Mouse (Mus musculus): ENCODE measurements around the gene Gm8897. TPM values are rescaled to one million over a fixed set of nuclear protein-coding genes. Genes with fewer than 3 reads are reported as not detected.
"Not testable (repeated sequence)": the region's sequence is repeated elsewhere in the genome, so short reads cannot be mapped to it uniquely, and the experiment has no call there.

Gene Gm8897
- polyA plus RNA-seq (2016; fragmentation: Nextera tagmentation; extraction: Ambion mirVana): not detected in 2 replicates

- H3K4me2 ChIP-seq; H3K27ac ChIP-seq; H3K27me3 ChIP-seq; H3K4me3 ChIP-seq (replicated peaks); H3K9me3 ChIP-seq; ATAC-seq (ENCODE audit: insufficient number of reproducible peaks, insufficient read depth, low FRiP score, low TSS enrichment, low read depth); H3K9ac ChIP-seq (replicated peaks); H3K36me3 ChIP-seq; H3K4me1 ChIP-seq (replicated peaks): not testable (repeated sequence)
- WGBS: 71% methylated on average over 2 of the region's 2 CpGs
Measured at GRCm38 (mm10) chr5:11416118-11416517, at the start of gene Gm8897. Gene Gm8897, plus strand, starts transcription at chr5:11416418.

GRCm38 (mm10) chr5:11416691-11417090, 473 bp downstream of the Gm8897 start:
- not testable (repeated sequence) for ATAC-seq (ENCODE audit: insufficient number of reproducible peaks, insufficient read depth, low FRiP score, low TSS enrichment, low read depth)

More at GRCm38 (mm10) chr5:11416691-11417090, 473 bp downstream of the Gm8897 start:
- not testable (repeated sequence) for H3K4me3 ChIP-seq (replicated peaks); H3K4me1 ChIP-seq (replicated peaks); H3K9ac ChIP-seq (replicated peaks); H3K27me3 ChIP-seq; H3K9me3 ChIP-seq; H3K36me3 ChIP-seq; H3K27ac ChIP-seq; H3K4me2 ChIP-seq
- 71% methylated on average over 1 of the region's 1 CpGs for WGBS

Other genes starting within 250 kb of the Gm8897 start
- gene Gm5861, start 233.3 kb upstream of the Gm8897 start, polyA plus RNA-seq (2016; fragmentation: Nextera tagmentation; extraction: Ambion mirVana): not detected in 2 replicates
- not detected in 2 replicates for gene Gm8890, start 160.4 kb upstream of the Gm8897 start, polyA plus RNA-seq (2016; fragmentation: Nextera tagmentation; extraction: Ambion mirVana)
- gene Speer1, start 74.9 kb upstream of the Gm8897 start, polyA plus RNA-seq (2016; fragmentation: Nextera tagmentation; extraction: Ambion mirVana): not detected in 2 replicates
- gene Gm8906, start 86.3 kb downstream of the Gm8897 start, polyA plus RNA-seq (2016; fragmentation: Nextera tagmentation; extraction: Ambion mirVana): not detected in 2 replicates
- gene Gm6460, start 178.5 kb downstream of the Gm8897 start, polyA plus RNA-seq (2016; fragmentation: Nextera tagmentation; extraction: Ambion mirVana): not detected in 2 replicates

Measured in limb, embryonic 12.5 days (tissue).